ENCODE assay signal across 10 mouse cellular contexts in genomic region chr7:108972273-108972672, GRCm38 (mm10). TPM values are rescaled to one million over a fixed set of nuclear protein-coding genes. Genes with fewer than 3 reads are reported as not detected.
DNase-seq lines count a peak whose midpoint lies in the region; ATAC-seq lines count a peak whose summit lies in the region.
"Had no signal": no experiment of that assay in that cellular context is flagged by ENCODE, and none has a peak within 500 bp of the region (broad histone marks: within the 10 kb centered on the region; RNA-seq: fewer than 3 reads in every experiment).

No protein-coding gene starts in this region.

- H3K4me3 ChIP-seq in forebrain, embryonic 10.5 days = no peak overlapping the region
- no peak overlapping the region for H3K4me3 ChIP-seq in midbrain, embryonic 13.5 days (replicated peaks)
- no peak overlapping the region for H3K4me3 ChIP-seq in kidney, embryonic 14.5 days (ENCODE audit: low read length)
- H3K4me3 ChIP-seq: lung, embryonic 15.5 days had no signal

- ATAC-seq in frontal cortex, adult (ENCODE audit: low TSS enrichment) = 0 out of 2 replicates have a peak, but pooled peaks have one; percentile 19
- ATAC-seq in midbrain, embryonic 13.5 days = peak; percentile 86
- no peak for ATAC-seq in kidney, embryonic 14.5 days (ENCODE audit: low FRiP score, low TSS enrichment)
- ATAC-seq in granulocyte monocyte progenitor cell, adult 5-6 weeks (replicated peaks; ENCODE audit: poor library complexity, severe bottlenecking) = no peak

- H3K27me3 ChIP-seq in forebrain, embryonic 10.5 days (ENCODE audit: poor library complexity, severe bottlenecking) = peaks cover 23% of the 10 kb centered on the region
- peaks cover 74% of the 10 kb centered on the region for H3K27me3 ChIP-seq in midbrain, embryonic 13.5 days
- no peaks in the 10 kb centered on the region for H3K27me3 ChIP-seq in kidney, embryonic 14.5 days (ENCODE audit: control insufficient read depth, insufficient read depth, low read length)
- H3K27me3 ChIP-seq: lung, embryonic 15.5 days had no signal

- no peak for DNase-seq in frontal cortex, postnatal 10 days (ENCODE audit: low spot score in 2 of 2)
- peak; percentile 92 for DNase-seq in brain, adult 2 months (ENCODE audit: low read depth, low spot score)
- DNase-seq in forebrain, embryonic 10.5 days (ENCODE audit: extremely low spot score, low spot score) = peak; percentile 42
- no peak for DNase-seq in heart, adult 18-20 months

- peak overlapping the region; percentile 28 for H3K4me2 ChIP-seq in midbrain, embryonic 13.5 days (replicated peaks)
- no peak overlapping the region for H3K4me2 ChIP-seq in kidney, embryonic 14.5 days (replicated peaks; ENCODE audit: low read depth, low read length)
- H3K4me2 ChIP-seq: lung, embryonic 15.5 days had no signal

- no peak overlapping the region for H3K9ac ChIP-seq in midbrain, embryonic 13.5 days (replicated peaks)
- no peak overlapping the region for H3K9ac ChIP-seq in kidney, embryonic 14.5 days (ENCODE audit: low read depth, low read length)
- H3K9ac ChIP-seq: lung, embryonic 15.5 days had no signal

- no peaks in the 10 kb centered on the region for H3K9me3 ChIP-seq in forebrain, embryonic 10.5 days
- H3K9me3 ChIP-seq in midbrain, embryonic 13.5 days = no peaks in the 10 kb centered on the region
- H3K9me3 ChIP-seq in kidney, embryonic 14.5 days (ENCODE audit: control insufficient read depth, low read length) = no peaks in the 10 kb centered on the region
- H3K9me3 ChIP-seq: lung, embryonic 15.5 days had no signal

- H3K4me1 ChIP-seq in forebrain, embryonic 10.5 days = peaks cover 18% of the 10 kb centered on the region
- H3K4me1 ChIP-seq in midbrain, embryonic 13.5 days (replicated peaks) = peaks cover 16% of the 10 kb centered on the region
- H3K4me1 ChIP-seq in kidney, embryonic 14.5 days (ENCODE audit: control insufficient read depth, insufficient read depth, low read length) = no peaks in the 10 kb centered on the region
- H3K4me1 ChIP-seq: lung, embryonic 15.5 days had no signal

- WGBS in forebrain, embryonic 10.5 days = 51% methylated on average over 6 of the region's 6 CpGs
- 21% methylated on average over 6 of the region's 6 CpGs for WGBS in midbrain, embryonic 13.5 days
- 70% methylated on average over 6 of the region's 6 CpGs for WGBS in kidney, embryonic 14.5 days

- no peaks in the 10 kb centered on the region for H3K36me3 ChIP-seq in forebrain, embryonic 10.5 days (replicated peaks)
- no peaks in the 10 kb centered on the region for H3K36me3 ChIP-seq in midbrain, embryonic 13.5 days
- H3K36me3 ChIP-seq in kidney, embryonic 14.5 days (ENCODE audit: control insufficient read depth, insufficient read depth, low read length) = no peaks in the 10 kb centered on the region
- H3K36me3 ChIP-seq: lung, embryonic 15.5 days had no signal

- peak overlapping the region; percentile 52; the same call in 1 of the 2 replicates for H3K27ac ChIP-seq in forebrain, embryonic 10.5 days
- H3K27ac ChIP-seq in midbrain, embryonic 13.5 days = peak overlapping the region; percentile 72
- no peak overlapping the region for H3K27ac ChIP-seq in kidney, embryonic 14.5 days (ENCODE audit: low read depth, low read length)
- H3K27ac ChIP-seq: kidney, postnatal 0 days; lung, embryonic 15.5 days had no signal

RNA-seq across cellular contexts. Expression of gene Tub, which starts 22.1 kb away (rescaled TPM):
- 5.2 and 5.3 TPM in 2 replicates for polyA plus RNA-seq in forebrain, embryonic 10.5 days (2016; fragmentation: Nextera tagmentation; extraction: Ambion mirVana)
- 37.9 and 40.9 TPM in 2 replicates for polyA plus RNA-seq in midbrain, embryonic 13.5 days (2015; fragmentation: Nextera tagmentation; extraction: Ambion mirVana)
- under 1 TPM; 0.35 to 0.41 TPM for total RNA-seq in heart, adult 18-20 months (2021)
- 0.49 and 0.81 TPM in 2 replicates for polyA plus RNA-seq in kidney, embryonic 14.5 days (2014; fragmentation: Nextera tagmentation; extraction: Ambion mirVana)
- not detected in 2 replicates for total RNA-seq in granulocyte monocyte progenitor cell, adult 5-6 weeks (2014; fragmentation: Nextera tagmentation)
- not detected in 2 replicates for total RNA-seq in granulocyte monocyte progenitor cell, adult 5-6 weeks (2017)

RNA-seq across cellular contexts. Expression of gene Eif3f, which starts 38.1 kb away (rescaled TPM):
- polyA plus RNA-seq in forebrain, embryonic 10.5 days (2016; fragmentation: Nextera tagmentation; extraction: Ambion mirVana) = 71.7 and 74.4 TPM in 2 replicates
- 78.2 and 78.7 TPM in 2 replicates for polyA plus RNA-seq in midbrain, embryonic 13.5 days (2015; fragmentation: Nextera tagmentation; extraction: Ambion mirVana)
- 10 to 100 TPM; 88.1 to 95.2 TPM for total RNA-seq in heart, adult 18-20 months (2021)
- polyA plus RNA-seq in kidney, embryonic 14.5 days (2014; fragmentation: Nextera tagmentation; extraction: Ambion mirVana) = 91.7 and 109 TPM in 2 replicates
- 236 and 262 TPM in 2 replicates for total RNA-seq in granulocyte monocyte progenitor cell, adult 5-6 weeks (2014; fragmentation: Nextera tagmentation)
- 54.0 and 70.5 TPM in 2 replicates for total RNA-seq in granulocyte monocyte progenitor cell, adult 5-6 weeks (2017)

RNA-seq across cellular contexts. Expression of gene Nlrp10, which starts 42.3 kb away (rescaled TPM):
- polyA plus RNA-seq in forebrain, embryonic 10.5 days (2016; fragmentation: Nextera tagmentation; extraction: Ambion mirVana) = 0.04 TPM in 1 of 2 replicates, not detected in the other
- not detected in 2 replicates for polyA plus RNA-seq in midbrain, embryonic 13.5 days (2015; fragmentation: Nextera tagmentation; extraction: Ambion mirVana)
- total RNA-seq in heart, adult 18-20 months (2021) = 10 to 100 TPM; 19.7 to 19.8 TPM
- polyA plus RNA-seq in kidney, embryonic 14.5 days (2014; fragmentation: Nextera tagmentation; extraction: Ambion mirVana) = not detected in 2 replicates
- total RNA-seq in granulocyte monocyte progenitor cell, adult 5-6 weeks (2014; fragmentation: Nextera tagmentation) = 1.2 and 1.7 TPM in 2 replicates
- 1.4 TPM in 2 replicates for total RNA-seq in granulocyte monocyte progenitor cell, adult 5-6 weeks (2017)
- polyA plus RNA-seq: kidney, postnatal 0 days had no signal

Comparison
In these comparisons a context has a peak if more than half of its experiments do, and no peak if none do; other contexts are left out.
1. ATAC-seq: peak in frontal cortex, adult (single experiment) and midbrain, embryonic 13.5 days (single experiment); none in kidney, embryonic 14.5 days (single experiment) and granulocyte monocyte progenitor cell, adult 5-6 weeks (single experiment).
2. DNase-seq: peak in brain, adult 2 months (single experiment) and forebrain, embryonic 10.5 days (single experiment); none in frontal cortex, postnatal 10 days (0 of 2) and heart, adult 18-20 months (0 of 2).